Mouse (Mus musculus): ENCODE measurements around the gene Slc25a44. TPM values are rescaled to one million over a fixed set of nuclear protein-coding genes. Genes with fewer than 3 reads are reported as not detected.
A peak's percentile ranks its signal among the peaks of the same experiment; 100 is the strongest.
"Not testable (repeated sequence)": the region's sequence is repeated elsewhere in the genome, so short reads cannot be mapped to it uniquely, and the experiment has no call there.

The Slc25a44 gene
- polyA plus RNA-seq, 1 experiment = 12.7 TPM

GRCm38 (mm10) chr3:88367517-88367916, 57.4 kb downstream of the Slc25a44 start:
- not testable (repeated sequence) for H3K27ac ChIP-seq (ENCODE audit: control insufficient read depth, insufficient read depth, low read depth, low read length); H3K27me3 ChIP-seq (ENCODE audit: control insufficient read depth, insufficient read depth, low read length); H3K4me3 ChIP-seq (ENCODE audit: control insufficient read depth, low read depth, low read length); H3K36me3 ChIP-seq (ENCODE audit: control insufficient read depth, insufficient read depth, low read length)
- peaks cover 16% of the 10 kb centered on the region for H3K4me1 ChIP-seq (ENCODE audit: control insufficient read depth, insufficient read depth, low read length)

- not testable (repeated sequence) for H3K27me3 ChIP-seq (ENCODE audit: control insufficient read depth, insufficient read depth, low read length); H3K27ac ChIP-seq (ENCODE audit: control insufficient read depth, insufficient read depth, low read depth, low read length); H3K36me3 ChIP-seq (ENCODE audit: control insufficient read depth, insufficient read depth, low read length); H3K4me3 ChIP-seq (ENCODE audit: control insufficient read depth, low read depth, low read length)
- H3K4me1 ChIP-seq (ENCODE audit: control insufficient read depth, insufficient read depth, low read length) = peaks cover 16% of the 10 kb centered on the region
Measured at GRCm38 (mm10) chr3:88366830-88367428, 58.0 kb downstream of the Slc25a44 start.

GRCm38 (mm10) chr3:88365705-88366361, 59.1 kb downstream of the Slc25a44 start:
- TF ChIP-seq CTCF (IDR thresholded peaks at IDR 0.05; ENCODE audit: control insufficient read depth, insufficient read depth, insufficient replicate concordance, low read depth, low read length) (no peak), POLR2A (IDR thresholded peaks at IDR 0.05; ENCODE audit: control insufficient read depth, low read depth, low read length) (no peak)
- Histone ChIP-seq H3K36me3 (ENCODE audit: control insufficient read depth, insufficient read depth, low read length) (no peaks in the 10 kb centered on the region), H3K4me1 (ENCODE audit: control insufficient read depth, insufficient read depth, low read length) (peaks cover 16% of the 10 kb centered on the region), H3K4me3 (ENCODE audit: control insufficient read depth, low read depth, low read length) (peak overlapping the region; percentile 10), H3K27me3 (ENCODE audit: control insufficient read depth, insufficient read depth, low read length) (no peaks in the 10 kb centered on the region), H3K27ac (ENCODE audit: control insufficient read depth, insufficient read depth, low read depth, low read length) (no peak overlapping the region)

- H3K4me3 ChIP-seq (ENCODE audit: control insufficient read depth, low read depth, low read length) = peak within 1 kb of the TSS; percentile 3
- H3K27me3 ChIP-seq (ENCODE audit: control insufficient read depth, insufficient read depth, low read length) = no peaks in the 10 kb centered on the region
- no peaks in the 10 kb centered on the region; the same call in 1 of the 2 replicates for H3K36me3 ChIP-seq (ENCODE audit: control insufficient read depth, insufficient read depth, low read length)
- H3K4me1 ChIP-seq (ENCODE audit: control insufficient read depth, insufficient read depth, low read length) = peaks cover 16% of the 10 kb centered on the region
- H3K27ac ChIP-seq (ENCODE audit: control insufficient read depth, insufficient read depth, low read depth, low read length) = no peak within 1 kb of the TSS; the same call in 1 of the 2 replicates
- TF ChIP-seq POLR2A (IDR thresholded peaks at IDR 0.05; ENCODE audit: control insufficient read depth, low read depth, low read length) (no peak), CTCF (IDR thresholded peaks at IDR 0.05; ENCODE audit: control insufficient read depth, insufficient read depth, insufficient replicate concordance, low read depth, low read length) (no peak)
Measured at GRCm38 (mm10) chr3:88364337-88364736, 60.6 kb downstream of the Slc25a44 start, which contains the start of gene Paqr6. Gene Paqr6 (plus strand): TSS chr3:88364584.

- TF ChIP-seq POLR2A (IDR thresholded peaks at IDR 0.05; ENCODE audit: control insufficient read depth, low read depth, low read length) (no peak), CTCF (IDR thresholded peaks at IDR 0.05; ENCODE audit: control insufficient read depth, insufficient read depth, insufficient replicate concordance, low read depth, low read length) (no peak)
- Histone ChIP-seq H3K27me3 (ENCODE audit: control insufficient read depth, insufficient read depth, low read length) (no peaks in the 10 kb centered on the region), H3K36me3 (ENCODE audit: control insufficient read depth, insufficient read depth, low read length) (peaks cover 1% of the 10 kb centered on the region; the same call in 1 of the 2 replicates), H3K4me3 (ENCODE audit: control insufficient read depth, low read depth, low read length) (no peak overlapping the region), H3K27ac (ENCODE audit: control insufficient read depth, insufficient read depth, low read depth, low read length) (no peak overlapping the region), H3K4me1 (ENCODE audit: control insufficient read depth, insufficient read depth, low read length) (peaks cover 16% of the 10 kb centered on the region)
Measured at GRCm38 (mm10) chr3:88363700-88364099, 61.2 kb downstream of the Slc25a44 start.

- TF ChIP-seq CTCF (IDR thresholded peaks at IDR 0.05; ENCODE audit: control insufficient read depth, insufficient read depth, insufficient replicate concordance, low read depth, low read length) (no peak), POLR2A (IDR thresholded peaks at IDR 0.05; ENCODE audit: control insufficient read depth, low read depth, low read length) (no peak)
- no peak overlapping the region for H3K4me3 ChIP-seq (ENCODE audit: control insufficient read depth, low read depth, low read length)
- peaks cover 1% of the 10 kb centered on the region for H3K36me3 ChIP-seq (ENCODE audit: control insufficient read depth, insufficient read depth, low read length)
- H3K4me1 ChIP-seq (ENCODE audit: control insufficient read depth, insufficient read depth, low read length) = peaks cover 16% of the 10 kb centered on the region
- H3K27me3 ChIP-seq (ENCODE audit: control insufficient read depth, insufficient read depth, low read length) = no peaks in the 10 kb centered on the region
- H3K27ac ChIP-seq (ENCODE audit: control insufficient read depth, insufficient read depth, low read depth, low read length) = peak overlapping the region; percentile 3; the same call in 1 of the 2 replicates
Measured at GRCm38 (mm10) chr3:88361612-88362313, 63.2 kb downstream of the Slc25a44 start.

GRCm38 (mm10) chr3:88361096-88361495, 63.8 kb downstream of the Slc25a44 start:
- H3K27me3 ChIP-seq (ENCODE audit: control insufficient read depth, insufficient read depth, low read length) = no peaks in the 10 kb centered on the region
- H3K4me3 ChIP-seq (ENCODE audit: control insufficient read depth, low read depth, low read length) = no peak overlapping the region
- H3K36me3 ChIP-seq (ENCODE audit: control insufficient read depth, insufficient read depth, low read length) = peaks cover 1% of the 10 kb centered on the region
- TF ChIP-seq POLR2A (IDR thresholded peaks at IDR 0.05; ENCODE audit: control insufficient read depth, low read depth, low read length) = no peak
- no peak for TF ChIP-seq CTCF (IDR thresholded peaks at IDR 0.05; ENCODE audit: control insufficient read depth, insufficient read depth, insufficient replicate concordance, low read depth, low read length)
- H3K27ac ChIP-seq (ENCODE audit: control insufficient read depth, insufficient read depth, low read depth, low read length) = no peak overlapping the region
- peaks cover 16% of the 10 kb centered on the region for H3K4me1 ChIP-seq (ENCODE audit: control insufficient read depth, insufficient read depth, low read length)

Other genes starting within 250 kb of the Slc25a44 start
- gene Rhbg, start 170.4 kb downstream of the Slc25a44 start, polyA plus RNA-seq (2012; rRNA removed) = 3.3 and 3.9 TPM in 2 replicates
- 2.2 and 2.8 TPM in 2 replicates for gene Gm38392, start 137.9 kb downstream of the Slc25a44 start, polyA plus RNA-seq (2012; rRNA removed)
- gene Tsacc, start 128.1 kb downstream of the Slc25a44 start, polyA plus RNA-seq (2012; rRNA removed) = 654 and 688 TPM in 2 replicates
- gene Cct3, start 128.0 kb downstream of the Slc25a44 start, polyA plus RNA-seq (2012; rRNA removed) = 342 and 349 TPM in 2 replicates
- gene Glmp, start 100.1 kb downstream of the Slc25a44 start, polyA plus RNA-seq (2012; rRNA removed) = 21.7 and 22.5 TPM in 2 replicates
- 9.5 TPM in 2 replicates for gene Tmem79, start 89.0 kb downstream of the Slc25a44 start, polyA plus RNA-seq (2012; rRNA removed)
- gene Smg5, start 88.9 kb downstream of the Slc25a44 start, polyA plus RNA-seq (2012; rRNA removed) = 105 and 112 TPM in 2 replicates
- 6.2 and 6.4 TPM in 2 replicates for gene Paqr6, start 60.6 kb downstream of the Slc25a44 start, polyA plus RNA-seq (2012; rRNA removed)
- 1.7 TPM in 1 of 2 replicates, not detected in the other for gene Bglap3, start 52.4 kb downstream of the Slc25a44 start, polyA plus RNA-seq (2012; rRNA removed)
- 0.31 and 0.42 TPM in 2 replicates for gene Bglap2, start 46.4 kb downstream of the Slc25a44 start, polyA plus RNA-seq (2012; rRNA removed)
- not detected in 2 replicates for gene Bglap, start 40.7 kb downstream of the Slc25a44 start, polyA plus RNA-seq (2012; rRNA removed)
- gene Pmf1, start 14.8 kb downstream of the Slc25a44 start, polyA plus RNA-seq (2012; rRNA removed) = 27.5 and 27.9 TPM in 2 replicates
- 58.9 and 66.2 TPM in 2 replicates for gene Sema4a, start 36.0 kb upstream of the Slc25a44 start, polyA plus RNA-seq (2012; rRNA removed)
- gene Lmna, start 84.8 kb upstream of the Slc25a44 start, polyA plus RNA-seq (2012; rRNA removed) = 14.4 and 16.7 TPM in 2 replicates
- 1.4 and 1.5 TPM in 2 replicates for gene Mex3a, start 107.3 kb upstream of the Slc25a44 start, polyA plus RNA-seq (2012; rRNA removed)
- gene Rab25, start 123.2 kb upstream of the Slc25a44 start, polyA plus RNA-seq (2012; rRNA removed) = 0.10 and 1.9 TPM in 2 replicates
- gene Lamtor2, start 127.9 kb upstream of the Slc25a44 start, polyA plus RNA-seq (2012; rRNA removed) = 46.9 and 53.9 TPM in 2 replicates
- gene Ubqln4, start 128.6 kb upstream of the Slc25a44 start, polyA plus RNA-seq (2012; rRNA removed) = 51.4 and 55.3 TPM in 2 replicates
- 128 and 161 TPM in 2 replicates for gene Ssr2, start 150.7 kb upstream of the Slc25a44 start, polyA plus RNA-seq (2012; rRNA removed)
- 512 and 614 TPM in 2 replicates for gene Arhgef2, start 180.8 kb upstream of the Slc25a44 start, polyA plus RNA-seq (2012; rRNA removed)
- not detected in 2 replicates for gene Rxfp4, start 228.0 kb upstream of the Slc25a44 start, polyA plus RNA-seq (2012; rRNA removed)